Mouse (Mus musculus): Measurements from ENCODE around the gene Pax2. TPM values are rescaled to one million over a fixed set of nuclear protein-coding genes. Genes with fewer than 3 reads are reported as not detected.

The Pax2 gene
- polyA plus RNA-seq, 1 experiment from 2014 or later, result not detected

DNA sequence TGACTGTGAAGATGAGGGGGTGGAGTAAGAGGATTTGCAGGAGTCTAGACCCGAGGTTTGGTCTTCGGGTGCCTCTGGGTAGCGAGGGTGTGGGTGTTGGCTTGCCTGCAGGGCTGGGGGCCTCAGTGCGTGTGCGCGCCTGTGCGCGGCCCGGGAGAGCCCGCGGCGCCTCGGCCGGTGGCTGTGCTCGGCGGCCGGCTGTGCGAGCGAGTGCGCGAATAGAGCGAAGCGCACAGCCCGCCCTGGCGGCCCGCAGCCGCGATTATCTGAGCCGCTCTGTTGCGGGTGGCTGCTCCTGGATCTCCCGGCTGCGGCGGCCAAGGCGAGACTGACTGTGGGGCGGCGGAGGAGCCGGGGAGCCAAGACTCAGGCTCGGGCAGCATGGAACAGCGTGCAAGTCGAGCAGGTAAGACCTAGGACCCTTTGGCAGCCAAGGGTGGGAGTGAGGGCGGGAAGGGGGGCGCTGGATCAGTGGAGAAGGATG, 9.3 kb upstream of the Pax2 start:
- TF ChIP-seq CTCF (IDR thresholded peaks at IDR 0.05) (no peak), EP300 (IDR thresholded peaks at IDR 0.05) (no peak)
- Histone ChIP-seq H3K9ac (replicated peaks; ENCODE audit: low read depth) (no peak overlapping the region), H3K4me1 (ENCODE audit: insufficient read depth, low read depth, low read length) (no peaks in the 10 kb centered on the region; the same call in 1 of the 2 replicates), H3K4me2 (replicated peaks; ENCODE audit: low read depth, low read length) (no peak overlapping the region), H3K36me3 (ENCODE audit: insufficient read depth, low read length) (no peaks in the 10 kb centered on the region), H3K27me3 (replicated peaks; ENCODE audit: insufficient read depth, low read length) (peaks cover 79% of the 10 kb centered on the region), H3K9me3 (ENCODE audit: low read length) (no peaks in the 10 kb centered on the region), H3K4me3 (ENCODE audit: low read depth, low read length) (no peak overlapping the region; the same call in 1 of the 2 replicates), H3K27ac (ENCODE audit: low read length) (no peak overlapping the region)
- no peak for ATAC-seq
- 1% methylated on average over 41 of the region's 42 CpGs for WGBS
- no peak for DNase-seq (ENCODE audit: low spot score)

DNA sequence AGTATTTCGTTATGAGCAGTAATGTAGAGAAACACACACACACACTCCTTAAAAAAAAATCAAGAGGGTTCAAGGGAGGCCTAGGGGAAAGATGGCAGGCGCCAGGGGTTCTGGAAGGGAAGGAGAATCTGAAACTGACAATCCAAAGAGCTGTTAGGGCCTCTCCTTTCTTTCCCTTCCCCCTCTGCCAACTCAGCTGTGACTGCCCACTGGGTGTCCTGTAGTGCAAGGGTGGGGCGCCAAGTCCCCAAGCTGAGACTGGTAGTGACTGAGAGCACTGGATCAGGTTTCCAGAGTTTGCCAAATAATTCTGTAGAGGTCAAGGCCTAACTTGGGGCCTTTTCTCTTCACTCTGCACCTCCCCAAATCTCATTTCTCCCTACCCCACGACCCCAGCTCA, 8.4 kb upstream of the Pax2 start:
- DNase-seq (ENCODE audit: low spot score) (no peak), ATAC-seq (no peak)
- Histone ChIP-seq H3K27ac (ENCODE audit: low read length) (no peak overlapping the region), H3K9ac (replicated peaks; ENCODE audit: low read depth) (no peak overlapping the region), H3K27me3 (replicated peaks; ENCODE audit: insufficient read depth, low read length) (peaks cover 81% of the 10 kb centered on the region), H3K4me1 (ENCODE audit: insufficient read depth, low read depth, low read length) (no peaks in the 10 kb centered on the region; the same call in 1 of the 2 replicates), H3K9me3 (ENCODE audit: low read length) (no peaks in the 10 kb centered on the region), H3K4me2 (replicated peaks; ENCODE audit: low read depth, low read length) (no peak overlapping the region), H3K4me3 (ENCODE audit: low read depth, low read length) (no peak overlapping the region), H3K36me3 (ENCODE audit: insufficient read depth, low read length) (no peaks in the 10 kb centered on the region)
- 24% methylated on average over 4 of the region's 4 CpGs for WGBS
- TF ChIP-seq CTCF (IDR thresholded peaks at IDR 0.05) (no peak), EP300 (IDR thresholded peaks at IDR 0.05) (no peak)

DNA sequence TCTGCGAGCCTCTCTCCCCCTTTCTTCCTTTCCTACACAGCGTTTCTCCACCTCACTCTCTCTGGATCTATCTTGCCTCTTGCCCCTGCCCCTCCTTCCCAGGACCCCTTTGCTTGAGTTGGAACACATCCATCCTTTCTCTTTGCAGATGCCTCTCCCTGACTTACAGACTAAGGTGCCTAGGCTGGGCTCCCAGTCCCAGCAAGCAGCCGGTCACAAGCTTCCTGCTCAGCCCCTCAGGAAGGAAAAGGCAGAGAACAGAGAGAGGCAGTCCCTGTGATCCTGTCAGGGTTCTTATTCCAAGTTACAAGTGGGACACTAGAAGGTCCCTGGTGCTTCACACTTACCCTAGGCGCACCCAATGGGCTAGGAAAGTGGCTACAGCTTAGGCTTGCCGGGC, 7.6 kb upstream of the Pax2 start:
- peaks cover 86% of the 10 kb centered on the region for H3K27me3 ChIP-seq (replicated peaks; ENCODE audit: insufficient read depth, low read length)
- H3K27ac ChIP-seq (ENCODE audit: low read length), result no peak overlapping the region
- no peaks in the 10 kb centered on the region for H3K9me3 ChIP-seq (ENCODE audit: low read length)
- DNase-seq (ENCODE audit: low spot score) (no peak), ATAC-seq (no peak)
- no peak overlapping the region for H3K4me2 ChIP-seq (replicated peaks; ENCODE audit: low read depth, low read length)
- 6% methylated on average over 5 of the region's 5 CpGs for WGBS
- H3K9ac ChIP-seq (replicated peaks; ENCODE audit: low read depth), result no peak overlapping the region
- H3K4me1 ChIP-seq (ENCODE audit: insufficient read depth, low read depth, low read length), result no peaks in the 10 kb centered on the region
- H3K36me3 ChIP-seq (ENCODE audit: insufficient read depth, low read length), result no peaks in the 10 kb centered on the region
- TF ChIP-seq EP300 (IDR thresholded peaks at IDR 0.05), result no peak
- TF ChIP-seq CTCF (IDR thresholded peaks at IDR 0.05), result no peak
- no peak overlapping the region for H3K4me3 ChIP-seq (ENCODE audit: low read depth, low read length)

DNA sequence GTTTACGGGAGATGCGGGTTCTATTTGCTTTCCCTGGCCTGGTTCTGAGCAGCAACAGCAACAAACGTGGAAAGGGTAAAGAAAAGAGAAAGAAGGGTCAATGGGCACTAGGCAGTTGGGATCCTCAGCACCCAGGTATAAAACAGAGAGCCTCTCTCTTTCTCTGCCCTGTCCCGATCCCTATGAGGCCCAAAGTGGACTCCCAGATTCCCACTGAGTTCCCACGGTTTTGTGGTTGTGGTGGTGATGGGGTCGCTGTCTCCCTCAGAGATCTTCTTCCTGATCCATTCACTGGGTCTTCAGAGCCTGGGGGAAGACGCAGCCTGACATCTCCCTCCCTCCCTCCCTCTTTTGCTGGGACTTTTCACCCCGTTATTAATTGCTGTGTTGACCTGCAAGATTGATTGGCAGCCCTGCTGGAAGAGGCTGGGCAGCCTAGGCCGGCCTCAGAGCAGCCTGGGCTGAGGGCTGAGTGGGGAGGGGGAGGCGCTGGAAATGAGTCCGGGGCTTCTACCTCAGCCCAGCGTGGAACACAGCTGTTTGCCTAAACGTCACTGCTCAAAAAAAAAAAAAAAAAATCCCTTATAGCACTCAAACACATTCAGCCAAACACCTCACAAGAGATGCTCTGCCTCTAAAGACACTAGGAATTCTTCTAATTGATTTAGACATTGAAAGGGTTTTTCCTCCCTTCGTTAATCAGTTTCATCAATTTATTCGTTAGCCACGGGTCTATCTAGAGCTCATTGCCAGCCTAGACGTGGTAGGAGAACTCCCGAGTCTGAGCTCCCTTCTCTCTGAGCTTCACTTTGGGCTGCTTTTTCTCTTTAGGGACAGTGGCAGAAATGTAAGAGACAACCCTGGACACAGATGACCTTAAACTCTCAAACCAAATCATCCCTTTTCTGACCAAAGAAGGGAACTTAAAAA, 6.5 kb upstream of the Pax2 start:
- H3K27ac ChIP-seq (ENCODE audit: low read length), result no peak overlapping the region
- peaks cover 86% of the 10 kb centered on the region for H3K27me3 ChIP-seq (replicated peaks; ENCODE audit: insufficient read depth, low read length)
- H3K9me3 ChIP-seq (ENCODE audit: low read length), result no peaks in the 10 kb centered on the region
- no peak for DNase-seq (ENCODE audit: low spot score)
- no peak overlapping the region for H3K4me3 ChIP-seq (ENCODE audit: low read depth, low read length)
- no peaks in the 10 kb centered on the region for H3K4me1 ChIP-seq (ENCODE audit: insufficient read depth, low read depth, low read length)
- TF ChIP-seq CTCF (IDR thresholded peaks at IDR 0.05) (no peak), EP300 (IDR thresholded peaks at IDR 0.05) (no peak)
- no peaks in the 10 kb centered on the region for H3K36me3 ChIP-seq (ENCODE audit: insufficient read depth, low read length)
- H3K9ac ChIP-seq (replicated peaks; ENCODE audit: low read depth), result no peak overlapping the region
- H3K4me2 ChIP-seq (replicated peaks; ENCODE audit: low read depth, low read length), result no peak overlapping the region
- no peak for ATAC-seq
- WGBS, result 13% methylated on average over 18 of the region's 18 CpGs

DNA sequence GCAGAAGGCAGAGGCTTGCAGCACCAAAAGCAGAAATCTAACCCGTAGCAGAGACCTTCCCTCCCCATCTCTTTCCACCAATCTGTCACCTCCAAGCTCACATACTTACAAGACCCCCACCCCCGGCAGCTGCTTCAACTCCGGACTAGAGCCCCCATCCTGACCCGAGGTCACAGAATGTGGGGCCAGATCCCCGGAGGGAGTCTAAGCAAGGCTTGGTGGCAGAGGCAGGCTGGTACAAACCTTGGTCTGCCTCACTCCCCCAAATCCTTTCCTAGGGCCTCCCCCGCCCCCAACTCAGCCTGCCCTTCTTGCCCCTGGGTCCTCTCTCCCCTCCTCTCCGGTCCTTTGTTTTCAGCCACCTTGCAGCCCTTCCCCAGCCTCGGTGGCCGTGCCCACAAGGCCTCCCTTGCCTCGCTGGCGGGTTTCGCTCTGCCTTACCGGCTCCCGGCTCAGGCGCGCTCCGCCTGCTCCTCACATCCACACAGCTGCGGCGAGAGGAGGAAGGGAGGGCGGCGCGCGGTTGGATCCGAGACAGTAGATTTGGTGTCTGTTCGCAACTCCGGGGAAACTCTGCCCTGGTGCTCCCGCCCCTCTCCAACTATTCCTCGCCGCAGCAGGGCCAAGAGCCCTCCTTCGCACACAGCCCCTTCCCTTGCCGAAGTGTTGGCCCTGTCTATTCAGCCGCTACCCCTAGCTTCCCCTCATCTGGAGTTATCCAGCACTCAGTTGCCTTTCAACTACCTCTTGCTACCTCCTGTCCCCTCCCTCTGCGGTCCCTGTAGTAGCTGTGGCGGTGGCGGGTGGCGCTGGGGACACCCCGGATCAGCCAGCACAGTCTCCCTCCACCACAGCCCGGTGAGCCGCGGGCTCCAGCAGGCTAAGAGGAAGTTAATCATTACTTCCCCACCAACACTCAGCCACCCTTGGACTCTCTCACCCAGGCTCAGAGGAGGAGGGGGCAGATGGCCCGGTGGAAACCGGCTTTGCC, 5.5 kb upstream of the Pax2 start:
- Histone ChIP-seq H3K27ac (ENCODE audit: low read length) (no peak overlapping the region), H3K4me1 (ENCODE audit: insufficient read depth, low read depth, low read length) (no peaks in the 10 kb centered on the region; the same call in 1 of the 2 replicates), H3K4me2 (replicated peaks; ENCODE audit: low read depth, low read length) (peak overlapping the region; percentile 40), H3K4me3 (ENCODE audit: low read depth, low read length) (peak overlapping the region; percentile 19; the same call in 1 of the 2 replicates), H3K9me3 (ENCODE audit: low read length) (no peaks in the 10 kb centered on the region), H3K9ac (replicated peaks; ENCODE audit: low read depth) (no peak overlapping the region), H3K36me3 (ENCODE audit: insufficient read depth, low read length) (no peaks in the 10 kb centered on the region), H3K27me3 (replicated peaks; ENCODE audit: insufficient read depth, low read length) (peaks cover 86% of the 10 kb centered on the region)
- 2% methylated on average over 29 of the region's 42 CpGs for WGBS
- TF ChIP-seq CTCF (IDR thresholded peaks at IDR 0.05), result no peak
- TF ChIP-seq EP300 (IDR thresholded peaks at IDR 0.05), result no peak
- ATAC-seq (peak; percentile 55), DNase-seq (ENCODE audit: low spot score) (peak; percentile 33)
